Mouse (Mus musculus) ES-Bruce4 (cell line): ENCODE measurements around the gene Kif2a. TPM values are rescaled to one million over a fixed set of nuclear protein-coding genes. Genes with fewer than 3 reads are reported as not detected.
"Not testable (repeated sequence)": the region's sequence is repeated elsewhere in the genome, so short reads cannot be mapped to it uniquely, and the experiment has no call there.

Experiments
- H3K27ac ChIP-seq: 2 replicates; pipeline ENCODE4 v1.5.1; 2012; ENCODE audit warnings: low read length, inconsistent platforms; ENCODE audit not compliant: insufficient read depth
- H3K27me3 ChIP-seq: 2 replicates; pipeline ENCODE4 v1.6.1; 2012; ENCODE audit warnings: mild to moderate bottlenecking, low read length, inconsistent platforms; ENCODE audit not compliant: control insufficient read depth, poor library complexity, insufficient read depth, severe bottlenecking
- H3K36me3 ChIP-seq: 2 replicates; pipeline ENCODE4 v1.6.1; 2012; ENCODE audit warnings: inconsistent platforms, mild to moderate bottlenecking, low read length, moderate library complexity; ENCODE audit not compliant: control insufficient read depth, poor library complexity, insufficient read depth, severe bottlenecking
- H3K4me1 ChIP-seq: one replicate; pipeline ENCODE4 v1.8.1; 2011; ENCODE audit warnings: low read length; ENCODE audit not compliant: control insufficient read depth, insufficient read depth
- H3K4me3 ChIP-seq: 2 replicates; pipeline ENCODE4 v1.5.1; 2011; ENCODE audit warnings: low read depth, mild to moderate bottlenecking, low read length
- H3K9ac ChIP-seq: 2 replicates; pipeline ENCODE4 v1.6.1; 2012; ENCODE audit warnings: low read depth, mild to moderate bottlenecking, inconsistent platforms; ENCODE audit not compliant: poor library complexity, severe bottlenecking
- H3K9me3 ChIP-seq: replicated peaks from 2 replicates; pipeline ENCODE4 v1.6.1; 2012; ENCODE audit warnings: mild to moderate bottlenecking, low read length, inconsistent platforms; ENCODE audit not compliant: control insufficient read depth, poor library complexity, insufficient read depth, severe bottlenecking
- CTCF ChIP-seq: IDR thresholded peaks from one replicate; pipeline ENCODE4 v1.8.1; 2011; ENCODE audit warnings: low read depth, low read length
- EP300 ChIP-seq: IDR thresholded peaks from 2 replicates; pipeline ENCODE4 v1.6.1; 2011; ENCODE audit warnings: low read depth, low read length; ENCODE audit not compliant: insufficient read depth
- POLR2A ChIP-seq: IDR thresholded peaks from one replicate; pipeline ENCODE4 v1.8.1; 2011; ENCODE audit warnings: low read length; ENCODE audit not compliant: insufficient read depth
- polyA plus RNA-seq: library from polyadenylated mRNA; stranded (reverse); fragments of >200 nt; gene quantifications from 2 replicates; pipeline ENCODE4 v1.2.4, GENCODE M21; 2011; ENCODE audit warnings: low read depth; ENCODE audit not compliant: missing spikeins, insufficient read depth, insufficient read length

Gene Kif2a
- polyA plus RNA-seq, 1 experiment, result 162 TPM

DNA sequence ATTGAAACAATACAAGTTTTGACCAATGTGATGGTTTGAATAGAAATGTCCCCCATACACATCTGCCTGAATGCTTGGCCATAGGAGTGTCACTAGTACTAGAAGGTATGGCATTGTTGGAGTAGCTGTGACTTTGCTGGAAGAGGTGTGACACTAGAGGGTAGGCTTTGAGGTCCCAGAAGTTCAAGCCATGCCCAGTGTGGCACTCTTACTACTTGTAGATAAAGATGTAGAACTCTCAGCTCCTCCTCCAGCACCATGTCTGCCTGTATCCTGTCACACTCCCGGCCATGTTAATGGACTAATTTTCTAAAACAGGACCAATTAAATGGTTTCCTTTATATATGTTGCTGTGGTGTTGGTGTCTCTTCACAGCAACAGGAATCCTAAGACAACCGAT is 10.3 kb downstream of the Kif2a start:
- Histone ChIP-seq H3K36me3 (no peaks in the 10 kb centered on the region), H3K9ac (no peak overlapping the region), H3K4me3 (no peak overlapping the region), H3K27me3 (no peaks in the 10 kb centered on the region), H3K4me1 (no peaks in the 10 kb centered on the region), H3K27ac (no peak overlapping the region), H3K9me3 (no peaks in the 10 kb centered on the region)
- TF ChIP-seq EP300, result no peak
- no peak for TF ChIP-seq CTCF
- TF ChIP-seq POLR2A, result no peak

DNA sequence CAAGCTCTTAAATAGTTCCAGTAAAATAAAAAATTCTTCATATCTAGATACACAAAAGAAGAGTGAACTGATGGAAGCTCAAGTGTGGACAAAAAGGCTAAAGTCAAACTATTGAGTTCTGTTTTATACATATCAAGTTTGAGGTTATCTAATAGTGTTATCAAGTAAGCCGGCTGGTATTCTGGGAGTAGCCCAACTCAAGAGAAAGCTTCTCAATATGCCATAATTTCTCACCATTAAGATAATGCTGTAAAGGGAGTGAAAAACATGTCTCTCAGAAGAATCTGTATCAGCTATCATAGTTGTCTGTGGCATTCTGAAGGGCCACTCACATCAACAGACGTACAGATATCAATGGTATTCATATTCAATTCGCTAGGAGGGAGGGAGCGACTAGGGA is 13.8 kb downstream of the Kif2a start:
- no peak overlapping the region for H3K27ac ChIP-seq
- H3K9me3 ChIP-seq, result no peaks in the 10 kb centered on the region
- H3K4me1 ChIP-seq, result no peaks in the 10 kb centered on the region
- H3K4me3 ChIP-seq, result no peak overlapping the region
- H3K27me3 ChIP-seq, result no peaks in the 10 kb centered on the region
- no peak overlapping the region for H3K9ac ChIP-seq
- TF ChIP-seq CTCF (no peak), EP300 (no peak), POLR2A (no peak)
- no peaks in the 10 kb centered on the region for H3K36me3 ChIP-seq

DNA sequence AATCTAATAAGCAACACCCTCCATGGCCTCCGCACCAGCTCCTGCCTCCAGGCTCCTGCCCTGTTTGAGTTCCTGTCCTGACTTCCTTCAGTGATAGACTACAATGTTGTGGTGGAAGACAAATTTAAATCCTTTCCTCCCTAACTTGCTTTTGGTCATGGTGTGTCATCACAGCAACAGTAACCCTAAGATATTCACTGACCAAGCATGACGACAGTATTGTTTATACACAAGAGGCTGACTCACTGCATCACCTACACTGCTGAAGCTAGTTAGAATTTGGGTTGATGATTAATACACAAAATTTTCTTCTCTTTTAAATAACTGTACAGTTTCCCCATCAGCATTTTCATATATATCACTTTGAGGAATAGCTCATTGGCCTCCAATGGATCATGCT is 18.7 kb downstream of the Kif2a start:
- no peak for TF ChIP-seq CTCF
- no peak for TF ChIP-seq EP300
- no peak for TF ChIP-seq POLR2A
- Histone ChIP-seq H3K27ac (no peak overlapping the region), H3K4me1 (no peaks in the 10 kb centered on the region)

DNA sequence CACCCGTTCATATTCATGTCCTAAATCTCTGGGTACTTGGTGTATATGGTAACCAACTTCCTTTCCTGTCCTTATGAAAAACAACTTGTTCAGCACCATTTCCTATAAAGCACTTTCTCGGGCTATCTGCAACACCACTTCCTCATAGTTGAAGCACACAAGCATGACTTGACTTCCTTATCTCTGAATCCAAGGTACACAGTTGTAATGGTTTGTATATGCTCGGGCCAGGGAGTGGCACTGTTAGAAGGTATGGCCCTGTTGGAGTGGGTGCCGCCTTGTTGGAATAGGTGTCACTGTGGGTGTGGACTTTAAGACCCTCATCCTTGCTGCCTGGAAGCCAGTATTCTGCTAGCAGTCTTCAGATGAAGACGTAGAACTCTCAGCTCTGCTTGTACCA is 23.3 kb downstream of the Kif2a start:
- no peak overlapping the region for H3K27ac ChIP-seq
- no peaks in the 10 kb centered on the region for H3K9me3 ChIP-seq
- no peaks in the 10 kb centered on the region for H3K36me3 ChIP-seq
- TF ChIP-seq EP300 (no peak), POLR2A (no peak), CTCF (no peak)
- H3K27me3 ChIP-seq, result no peaks in the 10 kb centered on the region
- H3K9ac ChIP-seq, result no peak overlapping the region
- H3K4me3 ChIP-seq, result no peak overlapping the region
- H3K4me1 ChIP-seq, result no peaks in the 10 kb centered on the region

More for the DNA sequence above, 18.7 kb downstream of the Kif2a start:
- no peak overlapping the region for H3K9ac ChIP-seq
- no peaks in the 10 kb centered on the region for H3K36me3 ChIP-seq
- no peak overlapping the region for H3K4me3 ChIP-seq
- no peaks in the 10 kb centered on the region for H3K27me3 ChIP-seq
- no peaks in the 10 kb centered on the region for H3K9me3 ChIP-seq

DNA sequence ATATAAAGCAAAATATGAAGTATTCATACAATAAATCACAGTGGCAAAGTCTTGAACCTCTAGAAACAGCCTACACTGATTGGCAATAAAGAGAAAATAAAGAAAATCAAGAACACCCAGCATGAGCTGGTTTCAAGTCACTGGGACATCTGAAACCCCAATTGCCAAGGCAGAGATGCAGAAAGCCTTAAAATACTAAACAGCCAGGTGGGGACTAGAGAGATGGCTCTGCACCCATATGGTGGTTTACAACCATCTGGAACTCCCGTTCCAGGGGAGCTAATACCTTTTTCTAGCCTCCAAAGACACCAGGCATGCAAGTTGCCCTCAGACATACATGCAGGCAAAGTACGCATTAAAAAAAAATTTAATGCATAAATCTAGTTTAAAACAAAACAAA is 23.9 kb downstream of the Kif2a start:
- Histone ChIP-seq H3K4me3 (no peak overlapping the region), H3K4me1 (no peaks in the 10 kb centered on the region), H3K27me3 (no peaks in the 10 kb centered on the region), H3K9ac (no peak overlapping the region), H3K9me3 (no peaks in the 10 kb centered on the region), H3K27ac (no peak overlapping the region), H3K36me3 (peaks cover 5% of the 10 kb centered on the region)
- TF ChIP-seq POLR2A, result no peak
- TF ChIP-seq EP300, result no peak
- no peak for TF ChIP-seq CTCF

DNA sequence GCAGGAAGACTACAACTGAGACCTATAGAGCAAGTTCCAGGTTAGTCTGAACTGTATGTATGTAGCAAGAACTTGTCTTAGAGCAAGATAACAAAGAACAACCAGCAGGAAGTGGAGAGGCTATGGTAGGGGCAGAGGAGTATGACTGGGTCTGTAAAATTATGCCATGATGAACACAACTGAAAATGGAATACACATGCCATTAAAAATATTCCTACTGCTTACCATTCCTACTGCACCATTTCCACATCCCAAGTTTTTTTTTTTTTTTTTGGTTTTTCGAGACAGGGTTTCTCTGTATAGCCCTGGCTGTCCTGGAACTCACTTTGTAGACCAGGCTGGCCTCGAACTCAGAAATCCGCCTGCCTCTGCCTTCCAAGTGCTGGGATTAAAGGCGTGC is 24.4 kb downstream of the Kif2a start:
- H3K4me3 ChIP-seq, H3K9me3 ChIP-seq, H3K36me3 ChIP-seq, H3K4me1 ChIP-seq, H3K27me3 ChIP-seq, H3K9ac ChIP-seq, H3K27ac ChIP-seq: not testable (repeated sequence)

DNA sequence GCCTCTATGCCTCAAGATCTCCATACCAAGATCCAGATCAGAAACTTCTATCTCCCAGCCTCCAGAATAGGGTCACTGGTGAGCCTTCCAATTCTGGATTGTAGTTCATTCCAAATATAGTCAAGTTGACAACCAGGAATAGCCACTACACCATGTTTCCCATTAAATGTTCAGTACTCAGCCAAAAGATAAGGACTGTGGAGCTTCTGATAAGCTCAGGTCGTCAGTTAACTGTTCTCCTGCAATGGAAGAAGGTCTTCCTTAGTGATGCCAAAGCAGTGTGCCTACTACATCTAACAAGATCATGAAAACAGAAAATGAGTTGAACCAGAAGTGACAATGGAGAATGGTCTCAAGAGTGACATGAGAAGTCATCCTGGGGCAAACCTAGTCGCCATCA is 25.0 kb downstream of the Kif2a start:
- H3K4me3 ChIP-seq, result no peak overlapping the region
- TF ChIP-seq CTCF, result no peak
- TF ChIP-seq POLR2A, result no peak
- no peak for TF ChIP-seq EP300
- no peaks in the 10 kb centered on the region for H3K27me3 ChIP-seq
- H3K36me3 ChIP-seq, result peaks cover 6% of the 10 kb centered on the region
- H3K9me3 ChIP-seq, result no peaks in the 10 kb centered on the region
- H3K9ac ChIP-seq, result no peak overlapping the region
- H3K27ac ChIP-seq, result no peak overlapping the region
- H3K4me1 ChIP-seq, result no peaks in the 10 kb centered on the region
